Mouse (Mus musculus): ENCODE results near the gene Pygm.

GRCm38 (mm10) chr19:6407816-6408510 is 23.8 kb downstream of the Pygm start:
- TF ChIP-seq POLR2A (IDR thresholded peaks at IDR 0.05; ENCODE audit: borderline replicate concordance, extremely low read depth, insufficient read depth, insufficient read length, poor library complexity, severe bottlenecking): no peak
- no peak for TF ChIP-seq CTCF (IDR thresholded peaks at IDR 0.05; ENCODE audit: borderline replicate concordance, extremely low read depth, insufficient read depth, insufficient read length)

Measured in brain, embryonic 14.5 days (tissue).